Mouse (Mus musculus) layer of hippocampus, adult 2 months (tissue): Measurements from ENCODE around the gene Nolc1. TPM values are rescaled to one million over a fixed set of nuclear protein-coding genes. Genes with fewer than 3 reads are reported as not detected.
"Not testable (repeated sequence)": the region's sequence is repeated elsewhere in the genome, so short reads cannot be mapped to it uniquely, and the experiment has no call there.

Experiments
- DNase-seq, 2 experiments: peaks; one replicate each; pipeline ENCODE4 v3.0.0; 2022; ENCODE audit warnings: low spot score in 2 of 2
- H3K27ac ChIP-seq: fragments of 200-600 bp; 2 replicates; pipeline ENCODE4 v1.8.1; 2022
- H3K4me3 ChIP-seq: fragments of 200-600 bp; 2 replicates; pipeline ENCODE4 v1.8.1; 2022; ENCODE audit warnings: mild to moderate bottlenecking
- CTCF ChIP-seq: fragments of 200-600 bp; conservative IDR thresholded peaks from 2 replicates; pipeline ENCODE4 v1.8.1; 2022; ENCODE audit warnings: antibody characterized with exemption, mild to moderate bottlenecking, moderate library complexity
- total RNA-seq, 2 experiments: library from RNA; stranded (reverse); gene quantifications; 2 replicates each; pipeline ENCODE4 v1.2.3; 2021

Nolc1 gene
- total RNA-seq, 2 experiments from 2014 or later, result 48.7 to 51.8 TPM

GRCm38 (mm10) chr19:46120872-46121271 is 45.2 kb downstream of the Nolc1 start:
- DNase-seq, result no peak
- Histone ChIP-seq H3K27ac (no peak overlapping the region), H3K4me3 (no peak overlapping the region)
- no peak for TF ChIP-seq CTCF

- no peak for DNase-seq
- no peak for TF ChIP-seq CTCF
- Histone ChIP-seq H3K4me3 (no peak overlapping the region), H3K27ac (no peak overlapping the region)
Measured at GRCm38 (mm10) chr19:46123876-46124275, 48.2 kb downstream of the Nolc1 start.

GRCm38 (mm10) chr19:46124651-46125050 is 49.0 kb downstream of the Nolc1 start:
- H3K4me3 ChIP-seq, result no peak overlapping the region
- no peak overlapping the region for H3K27ac ChIP-seq
- no peak for TF ChIP-seq CTCF
- no peak for DNase-seq

GRCm38 (mm10) chr19:46126301-46126700 is 50.6 kb downstream of the Nolc1 start:
- Histone ChIP-seq H3K27ac (no peak overlapping the region), H3K4me3 (no peak overlapping the region)
- no peak for DNase-seq
- no peak for TF ChIP-seq CTCF

GRCm38 (mm10) chr19:46129737-46130136 is 54.1 kb downstream of the Nolc1 start:
- not testable (repeated sequence) for DNase-seq, H3K4me3 ChIP-seq, H3K27ac ChIP-seq

GRCm38 (mm10) chr19:46131283-46131682 is 55.6 kb downstream of the Nolc1 start:
- no peak for TF ChIP-seq CTCF
- no peak overlapping the region for H3K4me3 ChIP-seq
- DNase-seq, result no peak
- H3K27ac ChIP-seq, result no peak overlapping the region

- DNase-seq, result no peak
- no peak for TF ChIP-seq CTCF
Measured at GRCm38 (mm10) chr19:46131694-46132525, 56.2 kb downstream of the Nolc1 start, which contains the start of gene Elovl3. Gene Elovl3 (plus strand): TSS chr19:46131897.

GRCm38 (mm10) chr19:46132577-46132976 is 56.9 kb downstream of the Nolc1 start:
- H3K27ac ChIP-seq, result no peak overlapping the region
- DNase-seq, result no peak
- no peak for TF ChIP-seq CTCF
- no peak overlapping the region for H3K4me3 ChIP-seq

More at GRCm38 (mm10) chr19:46131694-46132525, 56.2 kb downstream of the Nolc1 start, which contains the start of gene Elovl3:
- no peak within 1 kb of the TSS for H3K27ac ChIP-seq
- peak within 1 kb of the TSS; percentile 32; the same call in 1 of the 2 replicates for H3K4me3 ChIP-seq

Other genes with a start within 250 kb of the Nolc1 start
- 10 to 100 TPM; 19.0 to 20.6 TPM for gene Armh3, start 77.4 kb upstream of the Nolc1 start, total RNA-seq
- gene Hps6, start 72.4 kb upstream of the Nolc1 start, total RNA-seq, result 1 to 10 TPM; 6.3 to 8.2 TPM
- 10 to 100 TPM; 25.4 to 33.7 TPM for gene Pprc1, start 31.0 kb upstream of the Nolc1 start, total RNA-seq
- 100 to 1,000 TPM; 113 to 119 TPM for gene Ldb1, start 30.6 kb upstream of the Nolc1 start, total RNA-seq
- gene Elovl3, start 56.0 kb downstream of the Nolc1 start, total RNA-seq, result not detected
- gene Pitx3, start 72.5 kb downstream of the Nolc1 start, total RNA-seq, result not detected
- gene Gbf1, start 76.6 kb downstream of the Nolc1 start, total RNA-seq, result 10 to 100 TPM; 83.2 to 94.5 TPM
- 1 to 10 TPM; 2.1 to 2.4 TPM for gene Nfkb2, start 228.5 kb downstream of the Nolc1 start, total RNA-seq